Mouse (Mus musculus): ENCODE results near the gene Glyat.

DNA sequence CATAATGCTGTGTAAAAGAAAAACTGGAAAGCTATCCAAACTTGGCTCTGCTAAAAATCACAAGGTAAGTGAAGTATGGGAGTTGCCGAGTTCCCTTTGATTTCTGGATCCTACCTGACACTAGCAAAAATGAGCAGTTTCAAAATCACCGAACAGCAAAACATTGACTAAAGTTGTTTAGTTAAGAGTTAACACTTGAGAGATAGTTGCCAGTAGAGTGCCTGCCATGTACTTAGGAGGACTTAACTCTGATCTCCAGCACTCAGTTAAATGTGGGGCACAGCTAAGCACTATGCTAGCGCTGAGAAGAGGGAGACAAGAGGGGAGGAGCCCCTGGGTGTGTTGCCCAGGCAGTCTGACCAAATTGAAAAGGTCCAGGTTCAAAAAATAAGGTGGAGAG lies 34.4 kb upstream of the Glyat start:
- TF ChIP-seq GATA1 (IDR thresholded peaks at IDR 0.05; ENCODE audit: low read length), result no peak
- no peak for TF ChIP-seq TAL1 (IDR thresholded peaks at IDR 0.05; ENCODE audit: low read length)

Measured in erythroblast, embryonic 14.5 days (primary cell).